Mouse (Mus musculus): ENCODE data around the gene Ak3. TPM values are rescaled to one million over a fixed set of nuclear protein-coding genes. Genes with fewer than 3 reads are reported as not detected.

Gene Ak3
- polyA plus RNA-seq, 1 experiment from 2014 or later: 90.6 TPM

- peaks cover 14% of the 10 kb centered on the region for H3K36me3 ChIP-seq (ENCODE audit: control insufficient read depth, insufficient read depth, low read length)
Observed at GRCm38 (mm10) chr19:28994870-28995269, 52.9 kb downstream of the Ak3 start.

GRCm38 (mm10) chr19:28991391-28991790, 56.4 kb downstream of the Ak3 start:
- Histone ChIP-seq H3K27me3 (replicated peaks; ENCODE audit: control insufficient read depth, insufficient read depth, low read length) (no peaks in the 10 kb centered on the region), H3K9ac (ENCODE audit: low read depth, low read length) (peak overlapping the region; percentile 92), H3K4me1 (replicated peaks; ENCODE audit: control insufficient read depth, insufficient read depth, low read length) (peaks cover 12% of the 10 kb centered on the region), H3K36me3 (ENCODE audit: control insufficient read depth, insufficient read depth, low read length) (peaks cover 10% of the 10 kb centered on the region; the same call in 1 of the 2 replicates), H3K27ac (ENCODE audit: low read depth, low read length) (0 out of 2 replicates have a peak overlapping the region, but pooled peaks have one; percentile 80), H3K4me2 (peak overlapping the region; percentile 86), H3K9me3 (ENCODE audit: control insufficient read depth, low read length) (no peaks in the 10 kb centered on the region), H3K4me3 (ENCODE audit: low read depth, low read length) (peak overlapping the region; percentile 84)
- 60% methylated on average over 5 of the region's 5 CpGs for WGBS
- ATAC-seq (replicated peaks; ENCODE audit: low FRiP score) (no peak), DNase-seq (ENCODE audit: low spot score) (no peak)

More at GRCm38 (mm10) chr19:28994870-28995269, 52.9 kb downstream of the Ak3 start:
- WGBS: 89% methylated on average over 7 of the region's 7 CpGs
- Histone ChIP-seq H3K4me1 (replicated peaks; ENCODE audit: control insufficient read depth, insufficient read depth, low read length) (peaks cover 9% of the 10 kb centered on the region), H3K9me3 (ENCODE audit: control insufficient read depth, low read length) (no peaks in the 10 kb centered on the region), H3K4me2 (no peak overlapping the region), H3K27me3 (replicated peaks; ENCODE audit: control insufficient read depth, insufficient read depth, low read length) (no peaks in the 10 kb centered on the region), H3K9ac (ENCODE audit: low read depth, low read length) (no peak overlapping the region), H3K27ac (ENCODE audit: low read depth, low read length) (no peak overlapping the region), H3K4me3 (ENCODE audit: low read depth, low read length) (no peak overlapping the region)
- ATAC-seq (replicated peaks; ENCODE audit: low FRiP score) (no peak), DNase-seq (ENCODE audit: low spot score) (no peak)

DNA sequence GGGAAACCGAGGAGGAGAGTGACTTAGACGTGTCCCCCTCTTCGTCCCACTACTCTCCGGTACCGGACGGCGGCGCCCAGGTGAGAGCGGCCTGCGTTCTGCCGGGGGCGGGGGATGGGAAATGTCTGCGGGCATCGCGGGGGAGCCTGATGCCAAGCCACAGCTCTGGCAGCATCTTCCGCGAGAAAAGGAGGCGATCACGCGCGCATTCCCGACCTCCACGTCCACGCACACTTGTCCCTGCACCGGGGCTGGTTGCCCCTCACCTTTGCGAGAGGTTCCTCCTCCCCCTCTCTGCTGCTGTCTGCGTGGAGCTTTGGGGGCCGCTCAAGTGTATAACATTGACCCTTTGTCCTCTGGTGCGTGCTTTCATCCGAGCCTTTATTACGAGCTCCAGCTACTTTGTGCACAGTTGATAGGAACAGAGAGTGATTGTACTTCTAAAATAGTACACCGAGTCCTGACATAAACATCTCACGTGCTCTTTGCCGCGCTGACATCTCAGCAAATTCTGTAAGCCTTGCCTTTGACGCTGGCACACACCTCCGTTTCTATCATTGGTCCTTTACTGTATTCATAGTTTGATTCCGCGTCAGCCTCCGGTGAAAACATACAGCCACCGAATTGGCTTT, 57.1 kb downstream of the Ak3 start:
- no peak for DNase-seq (ENCODE audit: low spot score)
- peak overlapping the region; percentile 92 for H3K9ac ChIP-seq (ENCODE audit: low read depth, low read length)
- ATAC-seq (replicated peaks; ENCODE audit: low FRiP score): peak; percentile 37

DNA sequence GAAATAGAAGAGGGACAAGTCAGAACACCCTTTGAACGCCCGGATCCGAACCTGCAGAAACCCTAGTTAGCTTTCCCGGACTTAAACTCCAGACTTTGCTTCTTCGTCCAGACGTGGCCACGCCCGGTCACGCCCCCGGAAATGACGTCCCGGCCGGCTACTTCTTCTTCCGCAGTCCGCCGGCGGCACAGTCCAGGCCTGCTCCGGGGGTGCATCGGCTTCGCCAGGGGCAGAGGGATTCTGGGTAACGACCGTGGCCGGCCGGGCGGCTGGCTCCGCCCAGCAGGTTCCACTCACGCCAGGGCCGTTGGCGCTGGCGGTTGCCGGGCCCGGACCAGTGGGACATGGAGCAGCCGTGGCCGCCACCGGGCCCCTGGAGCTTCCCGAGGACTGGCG, 57.6 kb downstream of the Ak3 start, which contains the start of gene Cdc37l1:
Gene Cdc37l1 (plus strand): TSS at position 159 of the 396 bp plus-strand sequence.
- peak within 1 kb of the TSS; percentile 84 for H3K4me3 ChIP-seq (ENCODE audit: low read depth, low read length)
- peak within 1 kb of the TSS; percentile 80 for H3K27ac ChIP-seq (ENCODE audit: low read depth, low read length)
- H3K9ac ChIP-seq (ENCODE audit: low read depth, low read length): peak within 1 kb of the TSS; percentile 92
- ATAC-seq (replicated peaks; ENCODE audit: low FRiP score): peak; percentile 99
- DNase-seq (ENCODE audit: low spot score): peak; percentile 99
- H3K4me1 ChIP-seq (replicated peaks; ENCODE audit: control insufficient read depth, insufficient read depth, low read length): peaks cover 12% of the 10 kb centered on the region
- WGBS: under 1% methylated on average over 37 of the region's 37 CpGs
- H3K36me3 ChIP-seq (ENCODE audit: control insufficient read depth, insufficient read depth, low read length): peaks cover 7% of the 10 kb centered on the region; the same call in 1 of the 2 replicates
- no peaks in the 10 kb centered on the region for H3K27me3 ChIP-seq (replicated peaks; ENCODE audit: control insufficient read depth, insufficient read depth, low read length)
- peak within 1 kb of the TSS; percentile 86 for H3K4me2 ChIP-seq
- H3K9me3 ChIP-seq (ENCODE audit: control insufficient read depth, low read length): no peaks in the 10 kb centered on the region

More for the DNA sequence above, 57.1 kb downstream of the Ak3 start:
- peaks cover 10% of the 10 kb centered on the region; the same call in 1 of the 2 replicates for H3K36me3 ChIP-seq (ENCODE audit: control insufficient read depth, insufficient read depth, low read length)
- WGBS: under 1% methylated on average over 38 of the region's 41 CpGs
- no peaks in the 10 kb centered on the region for H3K9me3 ChIP-seq (ENCODE audit: control insufficient read depth, low read length)
- H3K4me3 ChIP-seq (ENCODE audit: low read depth, low read length): peak overlapping the region; percentile 84
- H3K4me2 ChIP-seq: peak overlapping the region; percentile 86
- H3K27ac ChIP-seq (ENCODE audit: low read depth, low read length): peak overlapping the region; percentile 80
- peaks cover 12% of the 10 kb centered on the region for H3K4me1 ChIP-seq (replicated peaks; ENCODE audit: control insufficient read depth, insufficient read depth, low read length)
- no peaks in the 10 kb centered on the region for H3K27me3 ChIP-seq (replicated peaks; ENCODE audit: control insufficient read depth, insufficient read depth, low read length)

GRCm38 (mm10) chr19:28989515-28989914, 58.2 kb downstream of the Ak3 start:
- Histone ChIP-seq H3K27ac (ENCODE audit: low read depth, low read length) (no peak overlapping the region), H3K9me3 (ENCODE audit: control insufficient read depth, low read length) (no peaks in the 10 kb centered on the region), H3K4me2 (peak overlapping the region; percentile 86), H3K9ac (ENCODE audit: low read depth, low read length) (peak overlapping the region; percentile 92), H3K36me3 (ENCODE audit: control insufficient read depth, insufficient read depth, low read length) (peaks cover under 1% of the 10 kb centered on the region; the same call in 1 of the 2 replicates), H3K4me1 (replicated peaks; ENCODE audit: control insufficient read depth, insufficient read depth, low read length) (peaks cover 12% of the 10 kb centered on the region), H3K4me3 (ENCODE audit: low read depth, low read length) (peak overlapping the region; percentile 84), H3K27me3 (replicated peaks; ENCODE audit: control insufficient read depth, insufficient read depth, low read length) (no peaks in the 10 kb centered on the region)
- DNase-seq (ENCODE audit: low spot score): no peak
- ATAC-seq (replicated peaks; ENCODE audit: low FRiP score): no peak
- WGBS: 47% methylated on average over 8 of the region's 8 CpGs

GRCm38 (mm10) chr19:28982617-28983016, 65.1 kb downstream of the Ak3 start:
- no peaks in the 10 kb centered on the region for H3K27me3 ChIP-seq (replicated peaks; ENCODE audit: control insufficient read depth, insufficient read depth, low read length)
- H3K36me3 ChIP-seq (ENCODE audit: control insufficient read depth, insufficient read depth, low read length): no peaks in the 10 kb centered on the region
- no peak for DNase-seq (ENCODE audit: low spot score)
- no peak overlapping the region for H3K27ac ChIP-seq (ENCODE audit: low read depth, low read length)
- H3K9me3 ChIP-seq (ENCODE audit: control insufficient read depth, low read length): no peaks in the 10 kb centered on the region
- H3K4me2 ChIP-seq: no peak overlapping the region
- no peak overlapping the region for H3K9ac ChIP-seq (ENCODE audit: low read depth, low read length)
- no peak overlapping the region for H3K4me3 ChIP-seq (ENCODE audit: low read depth, low read length)
- no peaks in the 10 kb centered on the region for H3K4me1 ChIP-seq (replicated peaks; ENCODE audit: control insufficient read depth, insufficient read depth, low read length)
- no peak for ATAC-seq (replicated peaks; ENCODE audit: low FRiP score)
- WGBS: 69% methylated on average over 7 of the region's 7 CpGs

GRCm38 (mm10) chr19:28974862-28975611, 72.7 kb downstream of the Ak3 start:
- DNase-seq (ENCODE audit: low spot score): peak; percentile 80
- peak overlapping the region; percentile 32 for H3K4me3 ChIP-seq (ENCODE audit: low read depth, low read length)
- H3K9ac ChIP-seq (ENCODE audit: low read depth, low read length): no peak overlapping the region
- peak overlapping the region; percentile 62 for H3K4me2 ChIP-seq
- no peak overlapping the region for H3K27ac ChIP-seq (ENCODE audit: low read depth, low read length)
- no peaks in the 10 kb centered on the region for H3K4me1 ChIP-seq (replicated peaks; ENCODE audit: control insufficient read depth, insufficient read depth, low read length)
- H3K9me3 ChIP-seq (ENCODE audit: control insufficient read depth, low read length): no peaks in the 10 kb centered on the region
- 16% methylated on average over 35 of the region's 35 CpGs for WGBS
- peaks cover 8% of the 10 kb centered on the region for H3K27me3 ChIP-seq (replicated peaks; ENCODE audit: control insufficient read depth, insufficient read depth, low read length)
- H3K36me3 ChIP-seq (ENCODE audit: control insufficient read depth, insufficient read depth, low read length): no peaks in the 10 kb centered on the region
- no peak for ATAC-seq (replicated peaks; ENCODE audit: low FRiP score)

Measured in liver, embryonic 11.5 days (tissue).